Comparison of ENCODE assay signal across 11 mouse cellular contexts in genomic region chr16:58685548-58686537, GRCm38 (mm10). TPM values are rescaled to one million over a fixed set of nuclear protein-coding genes. Genes with fewer than 3 reads are reported as not detected.
A peak's percentile ranks its signal among the peaks of the same experiment; 100 is the strongest.
DNase-seq lines count a peak whose midpoint lies in the region; ATAC-seq and TF ChIP-seq lines count a peak whose summit lies in the region.
"Had no signal": no experiment of that assay in that cellular context is flagged by ENCODE, and none has a peak within 500 bp of the region (broad histone marks: within the 10 kb centered on the region; RNA-seq: fewer than 3 reads in every experiment).

No protein-coding gene starts in this region.

- 73% methylated on average over 20 of the region's 20 CpGs for WGBS in intestine, embryonic 14.5 days
- WGBS in intestine, embryonic 15.5 days = 64% methylated on average over 20 of the region's 20 CpGs
- 66% methylated on average over 20 of the region's 20 CpGs for WGBS in kidney, adult 2 months

- no peak for TF ChIP-seq CTCF in kidney, adult 2 months (conservative IDR thresholded peaks at IDR 0.05; ENCODE audit: insufficient read depth, insufficient read length, low read depth, low read length)

- 0 out of 2 replicates have a peak, but pooled peaks have one; percentile 50 for ATAC-seq in intestine, embryonic 14.5 days (replicated peaks; ENCODE audit: low FRiP score, low TSS enrichment, low read depth)
- ATAC-seq in intestine, embryonic 15.5 days = no peak
- ATAC-seq in hematopoietic stem cell, adult 5-6 weeks (replicated peaks in 1 of 2; ENCODE audit: insufficient read depth in 1 of 2, low FRiP score in 2 of 2, low TSS enrichment in 1 of 2, low read depth in 1 of 2, poor library complexity in 2 of 2, severe bottlenecking in 2 of 2) = peak; percentile 90 to 94
- ATAC-seq: forebrain, postnatal 0 days had no signal

- H3K27me3 ChIP-seq in intestine, embryonic 14.5 days (replicated peaks; ENCODE audit: control insufficient read depth, insufficient read depth, low read length) = no peaks in the 10 kb centered on the region
- no peaks in the 10 kb centered on the region for H3K27me3 ChIP-seq in intestine, embryonic 15.5 days (replicated peaks)
- H3K27me3 ChIP-seq in splenic B cell, adult 2 months (ENCODE audit: control insufficient read depth, insufficient read depth, low read length, poor library complexity, severe bottlenecking) = no peaks in the 10 kb centered on the region
- no peaks in the 10 kb centered on the region for H3K27me3 ChIP-seq in kidney, adult 2 months (replicated peaks; ENCODE audit: control insufficient read depth, insufficient read depth, low read length)

- no peak overlapping the region for H3K9ac ChIP-seq in intestine, embryonic 14.5 days (ENCODE audit: low read length)
- no peak overlapping the region for H3K9ac ChIP-seq in intestine, embryonic 15.5 days
- H3K9ac ChIP-seq: forebrain, postnatal 0 days had no signal

- no peaks in the 10 kb centered on the region for H3K4me1 ChIP-seq in intestine, embryonic 14.5 days (replicated peaks; ENCODE audit: control insufficient read depth, insufficient read depth, low read length)
- H3K4me1 ChIP-seq in intestine, embryonic 15.5 days (replicated peaks) = no peaks in the 10 kb centered on the region
- H3K4me1 ChIP-seq in kidney, adult 2 months (ENCODE audit: control insufficient read depth, insufficient read depth, low read length) = no peaks in the 10 kb centered on the region

- no peak overlapping the region for H3K4me2 ChIP-seq in intestine, embryonic 14.5 days (ENCODE audit: low read length)
- H3K4me2 ChIP-seq in intestine, embryonic 15.5 days (replicated peaks) = no peak overlapping the region

- DNase-seq in intestine, embryonic 14.5 days (ENCODE audit: low spot score) = no peak
- DNase-seq in brain, adult 2 months (ENCODE audit: low read depth, low spot score) = peak; percentile 45
- DNase-seq in splenic B cell, adult 2 months (ENCODE audit: low read depth, low spot score) = peak; percentile 71
- DNase-seq in kidney, adult 2 months = no peak
- DNase-seq in MN1 (ENCODE audit: low spot score) = no peak
- DNase-seq in yolk sac, embryonic 10.5 days (ENCODE audit: low spot score) = no peak
- DNase-seq: adrenal gland, postnatal 14 days; forebrain, postnatal 0 days had no signal

- H3K36me3 ChIP-seq in intestine, embryonic 14.5 days (ENCODE audit: control insufficient read depth, insufficient read depth, low read length) = peaks cover 2% of the 10 kb centered on the region
- H3K36me3 ChIP-seq in intestine, embryonic 15.5 days = no peaks in the 10 kb centered on the region
- H3K36me3 ChIP-seq in splenic B cell, adult 2 months (ENCODE audit: control insufficient read depth, insufficient read depth, low read length, poor library complexity, severe bottlenecking) = 0 out of 2 replicates have a peak, but pooled peaks cover under 1% of the 10 kb centered on the region
- H3K36me3 ChIP-seq in kidney, adult 2 months (ENCODE audit: control insufficient read depth, insufficient read depth, low read length) = no peaks in the 10 kb centered on the region; the same call in 1 of the 2 replicates

- TF ChIP-seq POLR2A in kidney, adult 2 months (IDR thresholded peaks at IDR 0.05; ENCODE audit: low read depth, low read length) = no peak

- no peak overlapping the region for H3K4me3 ChIP-seq in intestine, embryonic 14.5 days (ENCODE audit: low read depth, low read length)
- no peak overlapping the region for H3K4me3 ChIP-seq in intestine, embryonic 15.5 days (replicated peaks)
- H3K4me3 ChIP-seq in kidney, adult 2 months (ENCODE audit: insufficient read depth, low read depth, low read length) = no peak overlapping the region

- H3K9me3 ChIP-seq in intestine, embryonic 14.5 days (ENCODE audit: control insufficient read depth, low read length) = no peaks in the 10 kb centered on the region
- H3K9me3 ChIP-seq in intestine, embryonic 15.5 days = no peaks in the 10 kb centered on the region

- no peak overlapping the region for H3K27ac ChIP-seq in intestine, embryonic 14.5 days (ENCODE audit: low read depth)
- no peak overlapping the region for H3K27ac ChIP-seq in intestine, embryonic 15.5 days
- no peak overlapping the region for H3K27ac ChIP-seq in kidney, adult 2 months (ENCODE audit: insufficient read depth, low read depth, low read length)

RNA-seq across cellular contexts. Expression of gene Cpox, which starts 15.8 kb away (rescaled TPM):
- polyA plus RNA-seq in intestine, embryonic 14.5 days (2014; fragmentation: Nextera tagmentation; extraction: Ambion mirVana) = 29.5 and 32.4 TPM in 2 replicates
- polyA plus RNA-seq in intestine, embryonic 15.5 days (2015; fragmentation: Nextera tagmentation; extraction: Ambion mirVana) = 58.4 and 71.3 TPM in 2 replicates
- 18.3 and 38.5 TPM in 2 replicates for total RNA-seq in hematopoietic stem cell, adult 5-6 weeks (2017)
- polyA plus RNA-seq in kidney, adult 2 months (2012; rRNA removed) = 27.7 and 29.8 TPM in 2 replicates

RNA-seq across cellular contexts. Expression of gene Gpr15, which starts 33.0 kb away (rescaled TPM):
- polyA plus RNA-seq in intestine, embryonic 14.5 days (2014; fragmentation: Nextera tagmentation; extraction: Ambion mirVana) = 0.12 TPM in 1 of 2 replicates, not detected in the other
- 0.14 TPM in 1 of 2 replicates, not detected in the other for polyA plus RNA-seq in intestine, embryonic 15.5 days (2015; fragmentation: Nextera tagmentation; extraction: Ambion mirVana)
- not detected in 2 replicates for total RNA-seq in hematopoietic stem cell, adult 5-6 weeks (2017)
- polyA plus RNA-seq in kidney, adult 2 months (2012; rRNA removed) = 0.08 and 0.09 TPM in 2 replicates
- total RNA-seq: adrenal gland, postnatal 14 days; left cerebral cortex, postnatal 10 days had no signal
- polyA plus RNA-seq: forebrain, postnatal 0 days had no signal

RNA-seq across cellular contexts. Expression of gene Cldnd1, which starts 41.9 kb away (rescaled TPM):
- 108 and 123 TPM in 2 replicates for polyA plus RNA-seq in intestine, embryonic 14.5 days (2014; fragmentation: Nextera tagmentation; extraction: Ambion mirVana)
- 95.7 and 97.6 TPM in 2 replicates for polyA plus RNA-seq in intestine, embryonic 15.5 days (2015; fragmentation: Nextera tagmentation; extraction: Ambion mirVana)
- total RNA-seq in hematopoietic stem cell, adult 5-6 weeks (2017) = 22.6 and 58.0 TPM in 2 replicates
- 45.0 and 47.0 TPM in 2 replicates for polyA plus RNA-seq in kidney, adult 2 months (2012; rRNA removed)

RNA-seq across cellular contexts. Expression of gene E330017A01Rik, which starts 47.3 kb away (rescaled TPM):
- not detected in 2 replicates for polyA plus RNA-seq in intestine, embryonic 14.5 days (2014; fragmentation: Nextera tagmentation; extraction: Ambion mirVana)
- not detected in 2 replicates for polyA plus RNA-seq in intestine, embryonic 15.5 days (2015; fragmentation: Nextera tagmentation; extraction: Ambion mirVana)
- total RNA-seq in hematopoietic stem cell, adult 5-6 weeks (2017) = not detected in 2 replicates
- not detected in 2 replicates for polyA plus RNA-seq in kidney, adult 2 months (2012; rRNA removed)
- total RNA-seq: adrenal gland, postnatal 14 days; forebrain, postnatal 0 days; left cerebral cortex, postnatal 10 days had no signal
- polyA plus RNA-seq: forebrain, postnatal 0 days had no signal

Comparison
In these comparisons a context has a peak if more than half of its experiments do, and no peak if none do; other contexts are left out.
1. DNase-seq: peak in brain, adult 2 months (single experiment) and splenic B cell, adult 2 months (single experiment); none in intestine, embryonic 14.5 days (single experiment), kidney, adult 2 months (single experiment), MN1 (single experiment) and yolk sac, embryonic 10.5 days (single experiment).